In the genomic region with DNA sequence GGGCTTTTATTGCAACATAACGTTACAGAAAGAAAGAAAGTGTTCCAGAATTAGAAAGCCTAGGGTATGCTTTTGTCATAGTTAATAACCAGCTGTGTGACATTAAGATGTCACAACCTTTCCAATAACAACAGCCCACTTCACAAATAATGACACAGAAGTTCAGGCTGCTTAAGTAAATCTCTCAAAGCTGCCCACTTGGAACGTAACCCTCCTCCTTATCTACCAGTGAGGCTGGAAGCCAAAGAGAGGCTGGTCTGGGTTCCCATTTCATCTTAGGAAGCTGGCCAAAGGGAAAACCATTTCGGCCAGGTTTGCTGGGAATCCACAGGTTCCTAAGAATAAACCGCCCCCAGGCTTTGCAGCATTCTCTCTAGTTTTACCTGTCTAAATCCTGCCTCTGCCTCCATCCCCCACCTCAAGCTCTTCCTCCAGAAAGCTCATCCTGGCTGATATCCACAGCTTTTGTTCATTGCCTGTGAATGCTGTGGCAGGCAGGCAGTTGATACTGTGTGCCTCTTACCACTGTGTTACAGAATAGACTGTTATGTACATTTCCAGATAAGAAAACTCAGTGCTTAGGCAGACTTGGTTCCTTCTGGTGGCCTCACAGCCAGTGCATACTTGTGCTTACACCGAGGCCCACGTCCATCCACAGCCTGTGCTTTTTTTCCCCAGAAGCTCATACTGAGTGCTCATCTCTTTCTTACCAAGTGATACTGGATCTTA, we compare ENCODE assay signal across 11 mouse cellular contexts. TPM values are rescaled to one million over a fixed set of nuclear protein-coding genes. Genes with fewer than 3 reads are reported as not detected.
A peak's percentile ranks its signal among the peaks of the same experiment; 100 is the strongest.
DNase-seq lines count a peak whose midpoint lies in the region; ATAC-seq and TF ChIP-seq lines count a peak whose summit lies in the region.
"Had no signal": no experiment of that assay in that cellular context is flagged by ENCODE, and none has a peak within 500 bp of the region (broad histone marks: within the 10 kb centered on the region; RNA-seq: fewer than 3 reads in every experiment).

No protein-coding gene starts in this region.

- no peaks in the 10 kb centered on the region for H3K9me3 ChIP-seq in neural tube, embryonic 11.5 days (ENCODE audit: control insufficient read depth, low read length)
- H3K9me3 ChIP-seq in heart, postnatal 0 days (replicated peaks; ENCODE audit: control insufficient read depth, low read length): no peaks in the 10 kb centered on the region
- H3K9me3 ChIP-seq: G1E had no signal

- H3K27me3 ChIP-seq in neural tube, embryonic 11.5 days (ENCODE audit: control insufficient read depth, insufficient read depth, low read length): no peaks in the 10 kb centered on the region
- no peaks in the 10 kb centered on the region for H3K27me3 ChIP-seq in heart, postnatal 0 days (ENCODE audit: control insufficient read depth, insufficient read depth, low read length)

- H3K27ac ChIP-seq in neural tube, embryonic 11.5 days (ENCODE audit: low read depth, low read length): peak overlapping the region; percentile 14; the same call in 1 of the 2 replicates
- peak overlapping the region; percentile 68 for H3K27ac ChIP-seq in heart, postnatal 0 days (ENCODE audit: low read depth)

- no peak for ATAC-seq in neural tube, embryonic 11.5 days (ENCODE audit: insufficient read depth, low FRiP score, low TSS enrichment)
- ATAC-seq in heart, postnatal 0 days (ENCODE audit: insufficient read depth, low read depth): peak; percentile 45
- peak; percentile 54; the same call in 1 of the 2 replicates for ATAC-seq in megakaryocyte-erythroid progenitor cell, adult 5-6 weeks (replicated peaks; ENCODE audit: low FRiP score, low TSS enrichment, poor library complexity, severe bottlenecking)

- 47% methylated on average over 6 of the region's 6 CpGs for WGBS in neural tube, embryonic 11.5 days
- 26% methylated on average over 6 of the region's 6 CpGs for WGBS in heart, postnatal 0 days

- H3K36me3 ChIP-seq in neural tube, embryonic 11.5 days (ENCODE audit: control insufficient read depth, insufficient read depth, low read length): no peaks in the 10 kb centered on the region
- no peaks in the 10 kb centered on the region for H3K36me3 ChIP-seq in heart, postnatal 0 days (replicated peaks; ENCODE audit: control insufficient read depth, insufficient read depth, low read length)

- H3K4me1 ChIP-seq in neural tube, embryonic 11.5 days (ENCODE audit: control insufficient read depth, insufficient read depth, low read length): peaks cover 12% of the 10 kb centered on the region
- peaks cover 39% of the 10 kb centered on the region for H3K4me1 ChIP-seq in heart, postnatal 0 days (ENCODE audit: control insufficient read depth, insufficient read depth)

- no peak overlapping the region for H3K9ac ChIP-seq in neural tube, embryonic 11.5 days (ENCODE audit: low read length)
- H3K9ac ChIP-seq in heart, postnatal 0 days (replicated peaks; ENCODE audit: low read depth, low read length): 0 out of 2 replicates have a peak overlapping the region, but pooled peaks have one; percentile 31

- DNase-seq in neural tube, embryonic 11.5 days (ENCODE audit: low spot score): no peak
- no peak for DNase-seq in neural tube, embryonic 10.5 days (ENCODE audit: extremely low spot score, low spot score)
- no peak for DNase-seq in heart, postnatal 0 days (ENCODE audit: low spot score)
- DNase-seq in urinary bladder, postnatal 25 days (ENCODE audit: low spot score): no peak
- DNase-seq in layer of hippocampus, adult 11-12 months (ENCODE audit: low spot score): no peak
- DNase-seq in cerebellum, postnatal 25 days: no peak
- DNase-seq in MN1 (ENCODE audit: low spot score): no peak
- DNase-seq: gastrocnemius, postnatal 36 days; kidney, postnatal 10 days had no signal

- no peak for TF ChIP-seq CTCF in heart, postnatal 0 days (IDR thresholded peaks at IDR 0.05; ENCODE audit: low read depth)

- no peak for TF ChIP-seq EP300 in heart, postnatal 0 days (IDR thresholded peaks at IDR 0.05; ENCODE audit: low read depth)

- H3K4me2 ChIP-seq in neural tube, embryonic 11.5 days (ENCODE audit: low read depth): no peak overlapping the region
- H3K4me2 ChIP-seq in heart, postnatal 0 days (ENCODE audit: low read depth, low read length): peak overlapping the region; percentile 39

- no peak overlapping the region for H3K4me3 ChIP-seq in neural tube, embryonic 11.5 days (ENCODE audit: low read depth, low read length)
- no peak overlapping the region for H3K4me3 ChIP-seq in heart, postnatal 0 days (ENCODE audit: low read depth, low read length)

RNA-seq across cellular contexts. Expression of gene Clpb, which starts 12.8 kb away (rescaled TPM):
- 37.1 and 41.4 TPM in 2 replicates for polyA plus RNA-seq in neural tube, embryonic 11.5 days (2014; fragmentation: Nextera tagmentation; extraction: Ambion mirVana)
- total RNA-seq in heart, postnatal 0 days (2014; rRNA removed; ENCODE audit: low replicate concordance): 42.2 and 84.6 TPM in 2 replicates
- 47.2 and 47.7 TPM in 2 replicates for polyA plus RNA-seq in heart, postnatal 0 days (2015; fragmentation: Nextera tagmentation; extraction: Ambion mirVana)
- 28.3 and 41.2 TPM in 2 replicates for total RNA-seq in megakaryocyte-erythroid progenitor cell, adult 5-6 weeks (2014; fragmentation: Nextera tagmentation)
- 25.5 and 26.2 TPM in 2 replicates for total RNA-seq in megakaryocyte-erythroid progenitor cell, adult 5-6 weeks (2017)
